Mouse (Mus musculus): ENCODE measurements around the gene Slc34a1. TPM values are rescaled to one million over a fixed set of nuclear protein-coding genes. Genes with fewer than 3 reads are reported as not detected.

Gene Slc34a1
- total RNA-seq (2021) = not detected
- long read RNA-seq, experiment 1 = 0 reads
- long read RNA-seq, experiment 2 = 0 reads

GRCm38 (mm10) chr13:55398088-55398487 lies at the start of gene Slc34a1:
Gene Slc34a1, plus strand, starts transcription at chr13:55398187.
- DNase-seq (ENCODE audit: low spot score in 2 of 2) = no peak

DNA sequence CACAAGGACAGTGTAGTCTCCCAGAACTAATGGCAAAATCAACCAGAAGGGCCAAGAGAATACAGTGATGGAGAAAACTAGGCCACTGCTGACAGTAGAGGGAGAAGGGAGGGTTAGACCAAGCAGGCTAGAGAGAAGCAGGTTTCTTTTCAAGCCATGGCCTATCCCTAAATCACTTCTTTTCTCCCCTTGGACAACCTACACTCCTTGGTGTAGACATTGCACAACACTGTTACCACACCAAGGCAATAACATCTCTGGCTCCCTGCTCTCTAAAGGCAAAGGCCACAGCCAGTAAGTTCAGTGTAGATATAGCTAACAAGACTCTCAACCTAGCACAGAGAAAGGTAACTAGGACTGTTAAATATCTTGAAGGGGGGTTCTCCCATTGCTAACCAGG lies 36.8 kb upstream of the Slc34a1 start:
- no peak for DNase-seq (ENCODE audit: low spot score in 2 of 2)

- peak in 1 of 2 experiments; percentile 29 for DNase-seq (ENCODE audit: low spot score in 2 of 2)
Measured at GRCm38 (mm10) chr13:55361974-55362452, 36.0 kb upstream of the Slc34a1 start.

- DNase-seq (ENCODE audit: low spot score in 2 of 2) = peak; percentile 97 to 99
Measured at GRCm38 (mm10) chr13:55362453-55363060, 35.4 kb upstream of the Slc34a1 start, which contains the start of gene Lman2. Gene Lman2, minus strand, starts transcription at chr13:55362783.

DNA sequence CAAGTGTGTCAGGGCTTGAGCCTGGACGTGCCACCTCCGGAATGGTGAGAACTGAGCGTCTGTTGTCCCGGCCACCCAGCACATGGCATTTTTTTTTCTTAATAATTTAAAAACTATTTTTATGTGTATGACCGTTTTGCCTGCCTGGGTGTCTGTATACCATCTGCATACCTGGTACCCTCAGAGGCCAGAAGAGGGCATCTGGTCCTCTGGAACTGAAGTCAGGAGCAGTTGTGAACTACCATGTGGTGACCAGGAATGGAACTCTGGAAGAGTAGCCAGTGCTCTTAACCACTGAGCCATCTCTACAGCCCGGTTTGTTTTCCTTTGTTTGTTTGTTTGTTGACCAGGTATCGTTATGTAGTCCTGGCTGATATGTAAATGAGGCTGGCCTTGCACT lies 29.6 kb upstream of the Slc34a1 start:
- no peak for DNase-seq (ENCODE audit: low spot score in 2 of 2)

- DNase-seq (ENCODE audit: low spot score in 2 of 2) = peak in 1 of 2 experiments; percentile 50
Measured at GRCm38 (mm10) chr13:55369531-55370114, 28.4 kb upstream of the Slc34a1 start, which contains the start of gene Rgs14. Gene Rgs14, plus strand, starts transcription at chr13:55369732.

GRCm38 (mm10) chr13:55370234-55370633 lies 27.8 kb upstream of the Slc34a1 start:
- no peak for DNase-seq (ENCODE audit: low spot score in 2 of 2)

DNA sequence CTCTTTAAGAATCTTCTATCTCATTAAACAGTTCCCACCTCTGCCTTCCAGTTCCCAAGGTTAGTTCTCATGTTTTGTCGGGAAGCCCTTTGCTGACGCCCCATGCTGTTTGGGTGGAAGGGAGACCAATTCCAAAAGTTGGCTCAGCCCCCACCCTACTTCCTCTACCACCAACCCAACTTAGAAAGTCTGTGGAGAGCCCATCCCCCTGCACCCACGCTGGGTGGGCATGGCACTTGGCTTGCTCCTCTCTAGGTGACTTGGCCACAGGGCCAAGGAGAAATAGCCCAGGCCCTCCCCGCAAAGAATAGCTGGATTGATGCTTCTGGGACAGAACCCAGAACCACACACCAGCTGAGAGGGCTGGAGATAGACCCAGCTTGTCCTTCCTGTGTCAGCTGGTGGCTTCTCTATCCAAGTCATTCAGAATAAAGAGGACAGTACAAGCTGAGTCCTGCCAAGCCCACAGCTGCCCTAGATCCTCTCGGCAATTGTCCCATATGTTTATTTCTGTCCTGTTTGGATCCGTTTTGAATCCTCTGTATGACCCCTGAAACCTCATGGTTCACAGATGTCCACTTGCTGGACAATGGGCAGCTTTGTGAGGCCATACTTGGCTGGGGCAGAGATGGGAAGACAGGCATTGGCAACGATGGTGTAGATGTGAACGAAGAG lies 26.8 kb upstream of the Slc34a1 start:
- peak; percentile 28 to 42 for DNase-seq (ENCODE audit: low spot score in 2 of 2)

- DNase-seq (ENCODE audit: low spot score in 2 of 2) = no peak
Measured at GRCm38 (mm10) chr13:55371740-55372139, 26.2 kb upstream of the Slc34a1 start.

DNA sequence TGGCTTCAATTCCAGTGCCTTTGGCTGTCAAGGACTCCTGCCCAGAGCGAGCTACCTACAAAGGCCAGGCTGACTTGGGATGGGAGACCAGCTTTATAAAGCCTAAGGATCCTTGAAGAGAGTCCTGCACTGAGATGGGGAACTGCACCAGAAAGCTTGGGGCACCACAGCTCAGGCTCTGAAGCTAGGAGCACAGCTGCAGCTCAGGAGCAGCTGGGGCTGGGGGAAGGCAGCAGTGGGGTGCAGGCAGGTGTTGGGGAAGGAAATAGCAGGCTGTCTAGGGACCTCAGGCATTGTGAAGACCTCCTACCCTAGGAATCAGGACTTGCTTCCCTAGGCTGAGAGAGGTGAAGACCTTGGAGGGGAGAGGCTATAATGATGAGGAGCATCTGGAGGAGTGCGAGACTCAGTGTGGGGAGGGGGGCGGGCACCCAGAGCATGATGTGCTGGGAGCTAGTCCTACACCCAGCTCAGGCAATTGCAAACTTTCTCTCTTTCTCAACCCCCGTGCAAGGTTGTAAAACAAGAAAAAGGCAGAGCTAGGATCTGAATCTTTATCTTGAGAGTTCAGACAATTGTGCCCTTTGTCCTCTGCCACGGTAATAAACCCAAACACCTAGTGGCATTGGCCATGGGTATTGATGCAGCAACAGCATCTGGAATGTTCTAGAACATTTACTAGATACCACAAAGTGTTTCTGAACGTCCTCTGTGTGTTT lies 23.6 kb upstream of the Slc34a1 start:
- DNase-seq (ENCODE audit: low spot score in 2 of 2) = no peak

DNA sequence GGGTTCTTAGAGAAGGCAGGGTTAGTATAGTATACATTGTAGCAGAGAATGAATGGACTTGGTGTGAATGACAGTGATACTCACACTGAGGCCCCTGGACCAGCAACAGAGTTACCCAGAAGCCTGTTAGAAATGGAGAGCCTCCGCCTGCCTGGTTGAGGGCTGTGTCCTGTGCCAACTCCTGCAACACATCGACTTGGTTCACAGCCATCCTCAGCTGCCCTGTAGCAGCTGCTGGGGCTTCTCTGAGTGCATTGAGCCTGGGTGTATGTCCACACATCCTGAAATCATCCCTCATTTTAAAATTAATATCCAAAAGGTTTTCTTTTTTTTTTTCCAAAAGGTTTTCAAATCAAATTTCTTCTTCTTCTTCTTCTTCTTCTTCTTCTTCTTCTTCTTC lies 22.1 kb upstream of the Slc34a1 start:
- DNase-seq (ENCODE audit: low spot score in 2 of 2) = no peak

- DNase-seq (ENCODE audit: low spot score in 2 of 2) = no peak
Measured at GRCm38 (mm10) chr13:55378907-55379580, 18.9 kb upstream of the Slc34a1 start.

DNA sequence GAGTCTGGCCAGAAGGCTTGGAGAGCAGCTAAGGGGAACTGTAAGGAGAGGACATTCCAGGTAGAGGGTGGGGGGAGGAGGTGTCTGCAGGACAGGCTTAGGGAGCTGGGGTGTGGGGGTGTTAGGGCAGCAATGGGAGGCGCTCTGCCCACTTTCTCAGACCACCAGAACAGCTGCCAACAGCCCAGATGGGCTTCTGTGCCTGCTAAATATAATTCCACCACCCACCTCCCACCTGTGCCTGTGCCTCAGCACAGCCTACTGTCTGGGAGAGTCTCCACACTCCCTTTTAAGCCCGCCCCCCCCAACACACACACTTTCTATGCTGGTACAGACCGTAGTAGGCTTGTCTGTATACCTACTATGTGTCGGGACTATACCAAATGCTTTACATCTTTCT lies 16.2 kb upstream of the Slc34a1 start:
- DNase-seq (ENCODE audit: low spot score in 2 of 2) = peak; percentile 47 to 69

DNA sequence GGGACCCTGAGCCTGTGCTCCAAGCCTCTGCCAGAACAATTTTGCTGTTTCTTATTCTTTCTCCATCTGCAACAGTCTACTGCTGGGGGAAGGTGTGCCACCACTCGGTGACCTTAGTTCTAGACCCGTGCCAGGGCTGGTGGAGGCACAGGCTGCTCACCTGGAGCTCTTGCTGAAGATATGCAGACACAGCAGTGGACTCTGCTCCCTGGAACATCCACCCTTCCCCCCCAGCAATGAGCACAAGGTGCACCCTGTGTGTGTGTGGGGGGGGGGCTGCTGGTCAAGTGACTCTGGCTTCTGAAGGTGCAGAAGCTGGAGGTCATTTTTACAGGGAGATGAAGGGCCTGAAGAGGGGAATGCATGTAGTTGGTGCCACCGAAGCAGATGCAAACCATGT lies 7.3 kb upstream of the Slc34a1 start:
- DNase-seq (ENCODE audit: low spot score in 2 of 2) = no peak

DNA sequence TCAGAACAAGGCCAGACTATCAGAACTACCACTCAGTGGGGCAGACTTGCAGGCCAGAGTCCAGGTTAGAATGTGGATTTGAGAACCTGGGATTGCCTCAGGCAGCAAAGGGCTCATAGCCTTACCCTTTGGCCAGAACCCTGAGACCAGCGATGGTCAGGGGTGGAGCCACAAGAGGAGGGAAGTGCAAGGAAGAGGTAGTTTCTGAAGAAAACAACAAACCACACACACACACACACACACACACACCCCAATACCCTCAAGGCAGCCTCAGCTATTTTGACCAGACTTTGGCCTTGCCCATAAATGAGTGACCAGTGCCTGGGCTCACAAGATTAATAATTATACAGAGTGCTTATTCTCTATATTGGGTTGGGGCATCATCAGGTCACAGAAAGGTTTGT lies 6.4 kb upstream of the Slc34a1 start:
- no peak for DNase-seq (ENCODE audit: low spot score in 2 of 2)

- no peak for DNase-seq (ENCODE audit: low spot score in 2 of 2)
Measured at GRCm38 (mm10) chr13:55392933-55393332, 5.1 kb upstream of the Slc34a1 start.

DNA sequence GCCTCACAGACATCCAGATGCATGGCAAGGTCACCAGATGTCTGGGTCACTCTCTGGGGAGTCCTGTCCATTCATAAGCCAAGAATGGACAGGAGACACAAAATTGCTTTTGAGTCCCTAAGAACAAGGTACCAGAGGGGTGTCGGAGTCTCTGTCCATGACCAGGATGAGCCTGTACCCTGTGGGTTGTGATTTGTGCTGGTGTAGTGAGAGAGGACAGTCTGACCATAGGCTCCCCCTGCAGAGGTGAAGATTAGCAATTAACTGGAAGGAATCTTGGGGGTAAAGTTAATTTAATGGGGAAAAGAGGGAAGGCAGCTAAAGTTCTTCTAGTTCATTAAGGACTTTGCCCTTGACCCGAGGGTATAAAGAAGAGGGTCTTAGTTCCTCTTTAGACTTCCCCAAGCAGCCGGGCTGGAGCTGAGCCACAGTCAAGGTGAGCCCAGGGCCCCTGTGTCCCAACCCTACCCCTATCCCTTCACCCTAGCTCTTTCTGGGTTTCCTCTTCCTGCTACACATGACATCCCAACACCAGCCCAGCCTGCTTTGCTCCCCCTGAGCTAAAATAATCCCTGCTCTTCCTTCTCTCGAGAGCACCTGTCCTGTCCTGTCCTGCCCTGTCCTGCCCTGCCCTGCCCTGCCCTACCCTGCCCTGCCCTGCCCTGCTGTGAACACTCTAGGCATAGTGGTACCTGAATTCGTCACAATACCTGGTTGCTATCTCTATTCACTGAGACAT lies 1.5 kb downstream of the Slc34a1 start:
- DNase-seq (ENCODE audit: low spot score in 2 of 2) = no peak

GRCm38 (mm10) chr13:55400039-55400346 lies 2.0 kb downstream of the Slc34a1 start:
- DNase-seq (ENCODE audit: low spot score in 2 of 2) = no peak

- DNase-seq (ENCODE audit: low spot score in 2 of 2) = no peak
Measured at GRCm38 (mm10) chr13:55403266-55403665, 5.3 kb downstream of the Slc34a1 start.
